Mouse (Mus musculus) heart, adult 2 months (tissue): Measurements from ENCODE around the gene Sorcs2. TPM values are rescaled to one million over a fixed set of nuclear protein-coding genes. Genes with fewer than 3 reads are reported as not detected.

Source experiments
- DNase-seq, 2 experiments: peaks; one replicate each; pipeline ENCODE4 v3.0.0; 2021
- H3K27ac ChIP-seq: fragments of 200-600 bp; 2 replicates; pipeline ENCODE4 v1.8.1; 2022
- H3K27me3 ChIP-seq: fragments of 200-500 bp; 2 replicates; pipeline ENCODE4 v1.6.1; 2012; ENCODE audit warnings: mild to moderate bottlenecking, low read length, inconsistent platforms, mixed read lengths; ENCODE audit not compliant: control insufficient read depth, insufficient read depth
- H3K36me3 ChIP-seq: fragments of 200-500 bp; 2 replicates; pipeline ENCODE4 v1.6.1; 2012; ENCODE audit warnings: low read length, inconsistent platforms; ENCODE audit not compliant: control insufficient read depth, insufficient read depth
- H3K4me1 ChIP-seq: fragments of 200-500 bp; 2 replicates; pipeline ENCODE4 v1.6.1; 2011; ENCODE audit warnings: low read length; ENCODE audit not compliant: control insufficient read depth, insufficient read depth
- H3K4me3 ChIP-seq: fragments of 200-600 bp; 2 replicates; pipeline ENCODE4 v1.8.1; 2022
- H3K79me2 ChIP-seq: fragments of 200-500 bp; replicated peaks from 2 replicates; pipeline ENCODE4 v1.6.1; 2012; ENCODE audit warnings: mild to moderate bottlenecking, inconsistent platforms, low read length, moderate library complexity, mixed read lengths; ENCODE audit not compliant: control insufficient read depth, insufficient read depth
- H3K9ac ChIP-seq: fragments of 200-500 bp; 2 replicates; pipeline ENCODE4 v1.6.1; 2012; ENCODE audit warnings: low read depth, mild to moderate bottlenecking, control low read depth, inconsistent platforms, low read length, mixed read lengths
- CTCF ChIP-seq: fragments of 200-600 bp; IDR thresholded peaks from 2 replicates; pipeline ENCODE4 v1.8.1; 2022; ENCODE audit warnings: antibody characterized with exemption, mild to moderate bottlenecking, moderate library complexity
- EP300 ChIP-seq: fragments of 200-500 bp; IDR thresholded peaks from 2 replicates; pipeline ENCODE4 v1.6.1; 2011; ENCODE audit warnings: low read depth, low read length, control low read depth; ENCODE audit not compliant: insufficient read depth
- POLR2A ChIP-seq: fragments of 200-500 bp; IDR thresholded peaks from 2 replicates; pipeline ENCODE4 v1.6.1; 2011; ENCODE audit warnings: mild to moderate bottlenecking, low read depth, low read length, control low read depth; ENCODE audit not compliant: insufficient read depth
- WGBS: fragments of 180-500 bp; shearing (Covaris S2); methylation state at CpG from one replicate; pipeline ENCODE4 v1.1.7; 2018; 5-methylcytosine and 5-hydroxymethylcytosine counted together
- intact Hi-C: fragments of 180-260 bp; cut with DNase I; formaldehyde crosslinking; loops from one replicate; pipeline ENCODE4 v1.15.1; 2025
- polyA plus RNA-seq: library from polyadenylated mRNA; depleted of rRNA; stranded (reverse); fragments of >200 nt; gene quantifications from 2 replicates; pipeline ENCODE4 v1.2.3, GENCODE M21; 2012
- total RNA-seq, 2 experiments: library from RNA; stranded (reverse); gene quantifications; 2 replicates each; pipeline ENCODE4 v1.2.3; 2021

The Sorcs2 gene
- total and polyA plus RNA-seq, 3 experiments, result 6.0 to 9.0 (median 7.7) TPM

DNA sequence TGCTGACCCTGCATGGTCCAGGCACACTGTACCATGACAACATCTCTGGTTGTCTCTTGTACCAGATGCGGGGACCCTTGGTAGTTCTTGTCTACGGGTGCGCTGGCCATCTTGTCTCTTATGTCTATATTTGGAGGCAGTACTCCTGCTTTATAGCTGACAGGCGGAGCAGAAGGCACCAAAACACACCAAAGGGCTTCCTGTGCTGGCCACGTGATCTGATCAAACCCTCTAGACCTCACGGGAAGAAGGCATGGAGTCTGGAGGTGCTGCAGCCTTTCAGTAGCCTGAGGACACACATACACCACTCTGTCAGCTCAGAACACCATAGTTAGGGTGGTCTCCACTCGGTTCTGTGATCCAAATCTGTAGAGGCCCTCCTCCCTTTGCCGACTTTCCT is 391.8 kb downstream of the Sorcs2 start:
- no peaks in the 10 kb centered on the region for H3K79me2 ChIP-seq
- no peak overlapping the region for H3K4me3 ChIP-seq
- H3K4me1 ChIP-seq, result peaks cover 2% of the 10 kb centered on the region; the same call in 1 of the 2 replicates
- no peaks in the 10 kb centered on the region for H3K36me3 ChIP-seq
- no peak overlapping the region for H3K27ac ChIP-seq
- no peak for TF ChIP-seq POLR2A
- no peak for TF ChIP-seq CTCF
- no peak for TF ChIP-seq EP300
- 63% methylated on average over 8 of the region's 8 CpGs for WGBS
- H3K27me3 ChIP-seq, result no peaks in the 10 kb centered on the region
- no peak overlapping the region for H3K9ac ChIP-seq
- intact Hi-C loops, result no loop called here
- no peak for DNase-seq

DNA sequence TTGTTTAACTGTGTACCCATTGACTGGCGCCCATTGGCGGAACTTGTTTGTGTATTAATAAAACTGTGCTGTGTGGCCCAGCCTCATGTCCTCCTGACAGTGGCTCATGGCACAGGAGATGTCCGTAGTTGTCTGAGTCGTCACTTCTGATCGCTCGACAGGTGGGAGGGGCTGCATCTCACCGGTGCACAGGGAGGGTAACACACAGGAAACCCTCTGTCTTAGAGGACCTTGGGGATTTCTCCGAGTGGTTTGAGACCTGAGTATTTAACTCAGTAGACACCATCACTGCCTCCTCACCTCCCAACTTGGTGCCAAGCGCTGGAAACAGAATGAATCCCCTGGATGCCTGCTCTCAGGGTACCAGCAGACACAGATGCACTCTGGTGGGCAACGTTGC is 394.1 kb downstream of the Sorcs2 start:
- no peaks in the 10 kb centered on the region for H3K27me3 ChIP-seq
- intact Hi-C loops, result no loop called here
- no peak overlapping the region for H3K4me3 ChIP-seq
- H3K36me3 ChIP-seq, result no peaks in the 10 kb centered on the region
- no peak overlapping the region for H3K27ac ChIP-seq
- H3K79me2 ChIP-seq, result no peaks in the 10 kb centered on the region
- TF ChIP-seq CTCF, result no peak
- TF ChIP-seq EP300, result no peak
- TF ChIP-seq POLR2A, result no peak
- WGBS, result 72% methylated on average over 10 of the region's 10 CpGs
- H3K4me1 ChIP-seq, result peaks cover 2% of the 10 kb centered on the region; the same call in 1 of the 2 replicates
- no peak for DNase-seq
- no peak overlapping the region for H3K9ac ChIP-seq

- H3K9ac ChIP-seq, result no peak overlapping the region
- H3K27ac ChIP-seq, result no peak overlapping the region
- peaks cover 3% of the 10 kb centered on the region; the same call in 1 of the 2 replicates for H3K4me1 ChIP-seq
- no peak for DNase-seq
- no peaks in the 10 kb centered on the region for H3K36me3 ChIP-seq
- no peaks in the 10 kb centered on the region for H3K27me3 ChIP-seq
- no peak overlapping the region for H3K4me3 ChIP-seq
- TF ChIP-seq POLR2A (no peak), CTCF (no peak), EP300 (no peak)
- intact Hi-C loops, result no loop called here
- no peaks in the 10 kb centered on the region for H3K79me2 ChIP-seq
- WGBS, result 73% methylated on average over 11 of the region's 11 CpGs
Measured at GRCm38 (mm10) chr5:35989986-35990735, 407.8 kb downstream of the Sorcs2 start.

DNA sequence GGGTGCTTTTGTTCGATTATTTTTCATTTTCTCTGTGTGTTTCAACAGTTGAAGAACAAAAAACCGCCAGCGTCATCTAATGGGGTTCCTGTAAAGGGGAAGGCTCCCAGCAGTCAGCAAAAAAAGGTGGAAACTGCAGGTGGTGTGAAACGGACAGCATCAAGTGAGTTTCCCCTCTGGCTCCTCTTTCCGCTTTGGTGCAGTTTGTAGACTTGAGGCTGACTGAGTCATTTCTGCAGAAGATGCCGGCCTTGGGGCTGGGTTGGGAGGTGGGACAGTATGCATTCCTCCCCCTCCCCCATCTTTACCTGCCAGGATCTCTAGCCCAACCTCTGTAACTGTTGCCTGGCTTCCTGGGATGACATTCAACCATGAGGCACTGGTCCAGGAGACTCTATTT is 408.4 kb downstream of the Sorcs2 start:
- intact Hi-C loops, result no loop called here
- Histone ChIP-seq H3K9ac (no peak overlapping the region), H3K27ac (no peak overlapping the region), H3K4me1 (peaks cover 6% of the 10 kb centered on the region; the same call in 1 of the 2 replicates), H3K36me3 (no peaks in the 10 kb centered on the region), H3K4me3 (no peak overlapping the region), H3K27me3 (no peaks in the 10 kb centered on the region), H3K79me2 (no peaks in the 10 kb centered on the region)
- TF ChIP-seq CTCF (no peak), POLR2A (no peak), EP300 (no peak)
- WGBS, result 86% methylated on average over 6 of the region's 6 CpGs
- no peak for DNase-seq

DNA sequence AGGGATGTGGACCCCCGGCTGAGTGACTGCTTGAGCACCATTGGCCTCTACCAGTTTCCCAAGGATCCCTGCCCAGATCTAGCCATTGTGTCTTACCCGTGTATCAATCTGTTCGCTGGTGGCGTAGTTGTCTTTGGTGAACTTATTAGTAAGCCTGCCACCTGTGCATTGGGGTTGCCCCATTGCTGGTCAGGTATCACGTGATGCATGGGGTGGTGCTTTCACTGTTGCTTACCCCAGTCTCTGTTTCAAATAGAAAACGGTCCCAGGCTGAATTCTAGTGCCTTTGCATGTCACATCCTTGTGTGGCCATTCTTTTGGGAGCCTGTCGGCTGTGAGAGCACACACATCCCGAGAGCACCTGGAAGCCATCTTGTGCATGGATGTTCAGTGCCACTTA is 409.9 kb downstream of the Sorcs2 start:
- no peak for DNase-seq
- Histone ChIP-seq H3K4me1 (peaks cover 6% of the 10 kb centered on the region; the same call in 1 of the 2 replicates), H3K9ac (no peak overlapping the region), H3K4me3 (no peak overlapping the region), H3K36me3 (no peaks in the 10 kb centered on the region), H3K27ac (no peak overlapping the region), H3K27me3 (no peaks in the 10 kb centered on the region), H3K79me2 (no peaks in the 10 kb centered on the region)
- 97% methylated on average over 8 of the region's 8 CpGs for WGBS
- no peak for TF ChIP-seq CTCF
- no peak for TF ChIP-seq POLR2A
- no peak for TF ChIP-seq EP300
- intact Hi-C loops, result no loop called here

- H3K27me3 ChIP-seq, result no peaks in the 10 kb centered on the region
Measured at GRCm38 (mm10) chr5:35985611-35986010, 412.3 kb downstream of the Sorcs2 start.

More at GRCm38 (mm10) chr5:35985611-35986010, 412.3 kb downstream of the Sorcs2 start:
- no peak overlapping the region for H3K9ac ChIP-seq
- intact Hi-C loops, result no loop called here
- DNase-seq, result peak in 1 of 2 experiments; percentile 29
- H3K4me3 ChIP-seq, result no peak overlapping the region
- H3K4me1 ChIP-seq, result peaks cover 7% of the 10 kb centered on the region
- no peaks in the 10 kb centered on the region for H3K36me3 ChIP-seq
- peak overlapping the region; percentile 76 for H3K27ac ChIP-seq
- TF ChIP-seq POLR2A, result no peak
- TF ChIP-seq CTCF, result no peak
- no peak for TF ChIP-seq EP300
- no peaks in the 10 kb centered on the region for H3K79me2 ChIP-seq
- 49% methylated on average over 8 of the region's 8 CpGs for WGBS
